In genomic region chr14:76822766-76823325, GRCm38 (mm10) we compare ENCODE assay signal across 19 mouse cellular contexts.
A peak's percentile ranks its signal among the peaks of the same experiment; 100 is the strongest.
DNase-seq lines count a peak whose midpoint lies in the region; ATAC-seq and TF ChIP-seq lines count a peak whose summit lies in the region.
"Had no signal": no experiment of that assay in that cellular context is flagged by ENCODE, and none has a peak within 500 bp of the region (broad histone marks: within the 10 kb centered on the region; RNA-seq: fewer than 3 reads in every experiment).

No protein-coding gene starts in this region.

- no peaks in the 10 kb centered on the region for H3K36me3 ChIP-seq in small intestine, adult 2 months (ENCODE audit: control insufficient read depth, insufficient read depth, low read length)
- H3K36me3 ChIP-seq: hindbrain, embryonic 15.5 days; limb, embryonic 13.5 days; neural tube, embryonic 15.5 days had no signal

- no peak overlapping the region for H3K4me3 ChIP-seq in small intestine, adult 2 months (ENCODE audit: low read depth, low read length)
- H3K4me3 ChIP-seq: hindbrain, embryonic 15.5 days; limb, embryonic 13.5 days; neural tube, embryonic 15.5 days had no signal

- TF ChIP-seq CTCF in small intestine, adult 2 months (IDR thresholded peaks at IDR 0.05; ENCODE audit: extremely low read depth, insufficient read length, insufficient replicate concordance, low read depth, low read length) = no peak

- 49% methylated on average over 9 of the region's 9 CpGs for WGBS in small intestine, adult 2 months

- peak overlapping the region; percentile 82 for H3K27ac ChIP-seq in small intestine, adult 2 months (ENCODE audit: insufficient read depth, low read depth, low read length)
- H3K27ac ChIP-seq: hindbrain, embryonic 15.5 days; limb, embryonic 13.5 days; neural tube, embryonic 15.5 days had no signal

- intact Hi-C loops in heart, postnatal 10 days (cut with DNase I) = loop anchor here (5.0 kb wide), 1 partner anchor 34 kb away; no protein-coding TSS in a partner anchor
- intact Hi-C loops in left cerebral cortex, postnatal 4 days (cut with DNase I) = no loop called here

- TF ChIP-seq POLR2A in small intestine, adult 2 months (IDR thresholded peaks at IDR 0.05; ENCODE audit: low read depth, low read length) = no peak

- no peaks in the 10 kb centered on the region for H3K27me3 ChIP-seq in small intestine, adult 2 months (ENCODE audit: control insufficient read depth, insufficient read depth, low read length)
- H3K27me3 ChIP-seq: hindbrain, embryonic 15.5 days; limb, embryonic 13.5 days; neural tube, embryonic 15.5 days had no signal

- DNase-seq in heart, adult 11 months = peak; percentile 72
- DNase-seq in heart, postnatal 10 days = no peak
- peak; percentile 39 for DNase-seq in left cerebral cortex, postnatal 4 days
- no peak for DNase-seq in left cerebral cortex, adult 8-10 months (ENCODE audit: low spot score in 2 of 2)
- peak; percentile 73 for DNase-seq in kidney, postnatal 14 days
- DNase-seq in testis, postnatal 14 days (ENCODE audit: low spot score) = no peak
- DNase-seq: adrenal gland, postnatal 14 days; cerebellum, adult 8-10 months; gastrocnemius, postnatal 25 days; lung, adult 18-20 months; lung, postnatal 10 days; right cerebral cortex, adult 18-20 months; right cerebral cortex, postnatal 4 days; thymus, adult 2 months had no signal

- ATAC-seq in erythroid progenitor cell, adult 5-6 weeks (replicated peaks; ENCODE audit: low FRiP score, poor library complexity, severe bottlenecking) = no peak

- peaks cover 30% of the 10 kb centered on the region for H3K4me1 ChIP-seq in small intestine, adult 2 months (ENCODE audit: control insufficient read depth, insufficient read depth, insufficient read length, low read length)

Comparison
In these comparisons a context has a peak if more than half of its experiments do, and no peak if none do; other contexts are left out.
1. DNase-seq: peak in heart, adult 11 months (single experiment), left cerebral cortex, postnatal 4 days (single experiment) and kidney, postnatal 14 days (single experiment); none in heart, postnatal 10 days (0 of 2), left cerebral cortex, adult 8-10 months (0 of 2) and testis, postnatal 14 days (single experiment).